Mouse (Mus musculus) liver, postnatal 0 days (tissue): ENCODE measurements around the gene Prrx2. TPM values are rescaled to one million over a fixed set of nuclear protein-coding genes. Genes with fewer than 3 reads are reported as not detected.
A peak's percentile ranks its signal among the peaks of the same experiment; 100 is the strongest.

Experiments used
- ATAC-seq: fragments of 200-750 bp; cut with Nextera tagmentation; 2 replicates; pipeline ENCODE4 v1.8.0; 2017; ENCODE audit warnings: mild to moderate bottlenecking, moderate library complexity
- DNase-seq: peaks from one replicate; pipeline ENCODE4 v3.0.0-alpha.2; 2016
- H3K27ac ChIP-seq: fragments of 300-500 bp; sonication (generic); 2 replicates; pipeline ENCODE4 v1.5.1; 2014; ENCODE audit warnings: antibody characterized with exemption, moderate library complexity, mild to moderate bottlenecking, low read depth
- H3K27me3 ChIP-seq: fragments of 300-500 bp; sonication (generic); 2 replicates; pipeline ENCODE4 v1.6.1; 2014; ENCODE audit warnings: low read length, control low read depth, mixed read lengths; ENCODE audit not compliant: insufficient read depth
- H3K36me3 ChIP-seq: fragments of 300-500 bp; sonication (generic); replicated peaks from 2 replicates; pipeline ENCODE4 v1.6.1; 2014; ENCODE audit warnings: mild to moderate bottlenecking, control low read depth, low read length, moderate library complexity, mixed read lengths; ENCODE audit not compliant: insufficient read depth
- H3K4me1 ChIP-seq: fragments of 300-500 bp; sonication (generic); 2 replicates; pipeline ENCODE4 v1.6.1; 2014; ENCODE audit warnings: antibody characterized with exemption, mild to moderate bottlenecking, control low read depth; ENCODE audit not compliant: insufficient read depth
- H3K4me2 ChIP-seq: fragments of 300-500 bp; sonication (generic); 2 replicates; pipeline ENCODE4 v1.6.1; 2014; ENCODE audit warnings: low read depth, mild to moderate bottlenecking, low read length, moderate library complexity, mixed read lengths
- H3K4me3 ChIP-seq: fragments of 300-500 bp; sonication (generic); 2 replicates; pipeline ENCODE4 v1.5.1; 2014; ENCODE audit warnings: low read depth, low read length
- H3K9ac ChIP-seq: fragments of 300-500 bp; sonication (generic); replicated peaks from 2 replicates; pipeline ENCODE4 v1.6.1; 2014; ENCODE audit warnings: mild to moderate bottlenecking, moderate library complexity
- H3K9me3 ChIP-seq: fragments of 300-500 bp; sonication (generic); 2 replicates; pipeline ENCODE4 v1.6.1; 2016; ENCODE audit warnings: mild to moderate bottlenecking, control low read depth, low read length, mixed read lengths
- CTCF ChIP-seq: sonication (generic); IDR thresholded peaks from 2 replicates; pipeline ENCODE4 v1.5.1; 2016; ENCODE audit warnings: antibody characterized with exemption, low read depth
- EP300 ChIP-seq: IDR thresholded peaks from 2 replicates; pipeline ENCODE4 v1.6.1; 2016; ENCODE audit warnings: antibody characterized with exemption, low read depth, mild to moderate bottlenecking
- WGBS: fragments of 180-500 bp; shearing (Covaris S2); extraction: QIAGEN DNeasy Blood & Tissue Kit; methylation state at CpG from one replicate; pipeline ENCODE4 v1.1.7; 2014; ENCODE audit not compliant: insufficient replicate concordance; 5-methylcytosine and 5-hydroxymethylcytosine counted together
- polyA plus RNA-seq: library from polyadenylated mRNA; unstranded; fragments of >200 nt; fragmentation: Nextera tagmentation; extraction: Ambion mirVana; gene quantifications from 2 replicates; pipeline ENCODE4 v1.2.1, GENCODE M21; 2015

The Prrx2 gene
- polyA plus RNA-seq, 1 experiment from 2014 or later, result 0.07 TPM

GRCm38 (mm10) chr2:30827749-30828475, 6.9 kb upstream of the Prrx2 start:
- Histone ChIP-seq H3K9me3 (no peaks in the 10 kb centered on the region), H3K27me3 (no peaks in the 10 kb centered on the region), H3K4me1 (peaks cover 23% of the 10 kb centered on the region), H3K4me3 (peak overlapping the region; percentile 87), H3K27ac (peak overlapping the region; percentile 94), H3K4me2 (peak overlapping the region; percentile 83), H3K9ac (peak overlapping the region; percentile 90), H3K36me3 (peaks cover 38% of the 10 kb centered on the region)
- ATAC-seq (peak; percentile 87), DNase-seq (peak; percentile 97)
- under 1% methylated on average over 63 of the region's 63 CpGs for WGBS
- TF ChIP-seq CTCF (peak; percentile 99), EP300 (peak; percentile 72)

- Histone ChIP-seq H3K27ac (no peak overlapping the region), H3K27me3 (no peaks in the 10 kb centered on the region), H3K4me3 (no peak overlapping the region), H3K36me3 (peaks cover 24% of the 10 kb centered on the region), H3K9me3 (no peaks in the 10 kb centered on the region), H3K9ac (no peak overlapping the region), H3K4me1 (peaks cover 23% of the 10 kb centered on the region), H3K4me2 (no peak overlapping the region)
- TF ChIP-seq EP300 (no peak), CTCF (peak; percentile 83)
- no peak for ATAC-seq
- peak; percentile 71 for DNase-seq
- 38% methylated on average over 5 of the region's 5 CpGs for WGBS
These were observed 5.5 kb upstream of the Prrx2 start for GRCm38 (mm10) chr2:30829315-30829714.

- WGBS, result 58% methylated on average over 4 of the region's 4 CpGs
- Histone ChIP-seq H3K9me3 (no peaks in the 10 kb centered on the region), H3K4me2 (no peak within 1 kb of the TSS), H3K4me3 (no peak within 1 kb of the TSS), H3K36me3 (peaks cover 14% of the 10 kb centered on the region), H3K27ac (no peak within 1 kb of the TSS), H3K9ac (no peak within 1 kb of the TSS), H3K27me3 (no peaks in the 10 kb centered on the region), H3K4me1 (peaks cover 23% of the 10 kb centered on the region)
- DNase-seq (no peak), ATAC-seq (no peak)
- TF ChIP-seq EP300 (no peak), CTCF (no peak)
These were observed 4.4 kb upstream of the Prrx2 start, which contains the start of gene Asb6 for GRCm38 (mm10) chr2:30830283-30830795. Gene Asb6, minus strand, starts transcription at chr2:30830333.

- Histone ChIP-seq H3K27me3 (no peaks in the 10 kb centered on the region), H3K4me1 (peaks cover 4% of the 10 kb centered on the region), H3K9me3 (no peaks in the 10 kb centered on the region), H3K9ac (no peak overlapping the region), H3K4me3 (no peak overlapping the region), H3K4me2 (no peak overlapping the region), H3K36me3 (no peaks in the 10 kb centered on the region), H3K27ac (no peak overlapping the region)
- TF ChIP-seq EP300, result no peak
- no peak for TF ChIP-seq CTCF
- DNase-seq (no peak), ATAC-seq (no peak)
- WGBS, result 58% methylated on average over 5 of the region's 5 CpGs
These were observed 1.1 kb upstream of the Prrx2 start for GRCm38 (mm10) chr2:30833644-30834043.

DNA sequence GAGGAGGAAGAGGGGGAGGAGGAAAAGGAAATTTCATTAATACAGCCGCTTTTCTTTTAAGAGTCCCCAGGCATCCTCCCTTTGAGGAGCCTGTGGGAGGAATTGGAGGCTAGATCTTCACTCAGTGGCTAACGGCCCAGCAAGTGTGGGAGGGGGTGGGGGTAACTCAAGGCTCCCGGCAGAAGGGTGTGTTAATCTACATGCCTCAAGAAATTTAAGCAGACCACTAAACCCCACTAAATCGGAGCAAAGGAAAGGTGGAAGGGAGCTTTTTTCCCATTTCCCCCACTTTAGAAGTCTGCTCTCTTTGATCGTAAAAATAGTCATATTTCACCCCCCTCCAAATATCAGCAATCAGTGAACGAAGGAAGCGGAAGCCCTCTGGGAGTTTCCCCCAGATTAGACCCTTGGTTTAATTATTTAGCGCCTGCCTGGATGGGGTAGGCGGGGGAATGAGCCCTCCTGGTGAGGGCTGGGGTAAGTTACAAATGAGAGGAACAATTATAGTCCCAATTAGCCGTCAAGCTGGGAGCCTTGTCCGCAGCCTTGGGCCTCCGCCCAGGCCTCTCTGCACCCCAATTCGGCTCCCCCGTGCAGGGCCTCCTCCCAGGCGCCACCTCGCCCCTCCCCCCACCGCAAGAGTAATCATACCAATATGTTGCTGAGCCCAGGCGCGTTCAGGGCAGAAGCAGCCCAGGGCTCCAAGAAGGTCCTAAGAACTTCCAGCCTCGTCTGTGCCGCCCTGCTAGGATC, 1.6 kb downstream of the Prrx2 start:
- Histone ChIP-seq H3K4me3 (no peak overlapping the region), H3K36me3 (no peaks in the 10 kb centered on the region), H3K27ac (no peak overlapping the region), H3K4me1 (no peaks in the 10 kb centered on the region), H3K4me2 (no peak overlapping the region), H3K27me3 (no peaks in the 10 kb centered on the region), H3K9ac (no peak overlapping the region), H3K9me3 (no peaks in the 10 kb centered on the region)
- ATAC-seq (no peak), DNase-seq (no peak)
- 27% methylated on average over 21 of the region's 21 CpGs for WGBS
- TF ChIP-seq EP300 (no peak), CTCF (no peak)

DNA sequence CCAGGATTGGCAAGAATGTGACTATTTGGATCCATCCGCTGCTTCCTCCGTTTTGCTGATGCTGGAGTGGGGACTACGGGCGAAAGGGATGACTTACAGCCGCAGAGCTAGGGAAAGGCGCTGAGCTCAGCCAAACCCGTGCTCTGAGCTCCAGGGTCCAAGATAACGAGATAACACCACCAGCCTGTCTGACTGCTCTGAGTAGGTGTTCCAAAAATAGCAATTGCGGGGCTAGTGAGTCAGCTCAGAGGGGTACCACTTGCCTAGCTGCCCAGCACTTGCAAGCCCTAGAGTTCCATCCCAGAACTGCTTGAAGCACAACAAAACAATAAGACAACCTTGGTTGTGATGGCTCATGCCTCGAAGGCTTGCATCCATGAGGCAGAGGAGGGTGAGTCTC, 7.8 kb downstream of the Prrx2 start:
- Histone ChIP-seq H3K4me1 (0 out of 2 replicates have a peak, but pooled peaks cover 5% of the 10 kb centered on the region), H3K27ac (no peak overlapping the region), H3K4me3 (no peak overlapping the region), H3K36me3 (no peaks in the 10 kb centered on the region), H3K4me2 (no peak overlapping the region), H3K9ac (no peak overlapping the region), H3K9me3 (no peaks in the 10 kb centered on the region), H3K27me3 (peaks cover 45% of the 10 kb centered on the region)
- 29% methylated on average over 10 of the region's 10 CpGs for WGBS
- no peak for ATAC-seq
- DNase-seq, result no peak
- TF ChIP-seq CTCF, result no peak
- no peak for TF ChIP-seq EP300
